Mouse (Mus musculus) retina, postnatal 1 day (tissue): ENCODE measurements around the gene Tars.
A peak's percentile ranks its signal among the peaks of the same experiment; 100 is the strongest.

Source experiments
- DNase-seq: peaks from one replicate; pipeline ENCODE4 v3.0.0-alpha.2; 2012

Gene Tars

GRCm38 (mm10) chr15:11399356-11400067, at the start of gene Tars:
TSS of gene Tars (minus strand) at chr15:11399665.
- peak; percentile 100 for DNase-seq

GRCm38 (mm10) chr15:11437361-11437760, 37.9 kb upstream of the Tars start:
- no peak for DNase-seq

GRCm38 (mm10) chr15:11436709-11437280, 37.3 kb upstream of the Tars start:
- no peak for DNase-seq

DNA sequence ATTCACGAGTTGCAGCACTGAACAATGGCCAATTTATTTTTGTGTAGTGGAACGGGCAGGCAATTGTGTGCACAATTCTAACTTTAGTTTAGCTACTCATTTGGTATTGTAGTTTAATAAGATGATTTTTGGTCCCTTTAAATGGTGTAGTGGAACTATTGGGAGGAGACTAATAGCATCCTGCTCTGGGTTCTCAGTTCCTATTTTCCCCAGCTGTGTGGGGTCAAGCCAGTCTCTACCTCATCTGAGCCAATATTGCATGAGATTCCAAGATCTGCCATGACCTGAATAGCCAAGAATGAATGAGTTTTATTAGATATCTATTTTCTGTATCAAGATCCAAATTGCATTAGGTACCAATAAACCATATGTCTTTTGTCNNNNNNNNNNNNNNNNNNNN, 27.4 kb upstream of the Tars start:
- DNase-seq, result no peak

DNA sequence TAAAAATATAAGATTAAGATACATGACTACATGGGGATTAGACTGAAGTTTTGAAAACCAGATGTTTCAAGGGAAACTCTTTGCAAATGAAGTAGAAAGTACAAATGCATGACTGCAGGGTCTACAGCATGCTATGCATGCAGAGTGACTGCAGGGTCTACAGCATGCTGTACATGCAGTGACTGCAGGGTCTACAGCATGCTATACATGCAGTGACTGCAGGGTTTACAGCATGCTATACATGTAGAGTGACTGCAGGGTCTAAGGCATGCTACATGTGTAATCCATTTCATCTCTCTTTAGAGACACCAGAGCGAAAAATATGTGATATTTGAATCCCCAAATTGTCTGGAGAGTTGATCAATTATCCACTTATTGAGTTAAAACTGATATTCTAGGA, 14.0 kb upstream of the Tars start:
- no peak for DNase-seq

DNA sequence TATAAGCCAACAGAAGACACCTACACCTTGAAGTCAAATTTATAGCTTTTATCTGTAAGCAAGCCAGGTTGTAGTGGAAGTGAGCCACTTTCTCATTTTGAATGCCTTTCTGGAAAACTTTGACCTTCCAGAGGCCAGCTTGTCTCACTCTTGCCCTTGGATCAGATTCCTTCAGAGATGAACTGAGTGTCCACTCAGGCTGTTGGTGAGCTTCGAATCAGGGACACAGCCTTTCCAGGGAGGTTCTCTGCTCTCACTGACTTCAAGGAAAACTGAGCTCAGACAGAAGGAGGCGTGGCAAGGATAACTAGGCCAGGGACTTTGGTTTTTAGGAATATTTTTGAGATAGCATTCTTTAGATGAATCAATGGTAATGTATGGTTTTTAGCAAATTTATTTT, 13.1 kb upstream of the Tars start:
- no peak for DNase-seq

- DNase-seq, result no peak
These were observed 12.4 kb upstream of the Tars start for GRCm38 (mm10) chr15:11411846-11412245.

DNA sequence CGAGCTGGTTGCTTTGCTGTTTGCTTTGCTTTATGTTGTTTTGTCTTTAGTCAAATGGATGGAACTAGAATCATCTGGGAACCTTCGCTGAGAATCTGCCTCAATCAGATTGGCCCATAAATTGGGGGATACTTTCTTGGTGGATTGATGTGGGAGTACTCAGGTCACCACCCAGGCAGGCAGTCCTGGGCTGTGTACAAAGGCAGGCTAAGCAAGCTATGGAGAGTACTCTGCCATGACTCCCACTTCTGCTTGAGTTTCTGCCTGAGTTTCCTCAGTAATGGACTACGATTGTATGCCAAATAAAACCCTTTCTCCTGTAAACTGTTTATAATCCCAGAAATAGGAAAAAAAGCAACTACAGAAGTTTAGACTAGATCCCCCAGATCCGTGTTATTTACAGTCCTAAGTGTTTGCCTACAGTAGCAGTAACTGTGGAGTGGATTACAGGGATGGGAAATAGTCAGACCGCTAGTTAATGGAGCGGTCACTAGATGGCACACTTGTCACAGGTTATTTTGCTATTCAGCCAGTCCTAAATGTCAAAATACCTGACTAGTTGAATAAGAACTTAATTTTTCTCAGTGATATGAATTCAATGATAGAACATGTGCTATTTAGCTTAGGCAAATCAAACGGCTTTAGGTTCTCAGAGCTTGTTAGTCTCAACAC, 8.8 kb upstream of the Tars start:
- peak; percentile 63 for DNase-seq

DNA sequence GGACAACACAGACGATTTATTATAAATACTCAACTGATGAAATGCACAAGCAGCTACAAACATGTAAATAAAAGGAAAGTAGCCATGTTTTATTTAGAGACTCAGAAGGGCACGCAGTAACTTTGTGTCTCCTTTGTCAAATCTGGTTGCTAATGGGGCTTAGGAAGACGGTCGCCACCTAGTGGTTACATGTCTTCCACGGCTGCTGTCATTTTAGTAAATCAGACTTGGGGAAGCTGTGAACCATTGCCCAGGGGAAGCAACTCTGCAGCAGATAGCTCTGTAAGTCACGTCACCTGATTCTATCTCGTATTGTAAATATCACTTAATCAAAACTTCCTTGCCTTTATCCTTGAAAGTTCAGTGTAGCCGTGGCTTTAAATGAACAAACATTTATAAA, 7.9 kb upstream of the Tars start:
- peak; percentile 88 for DNase-seq

DNA sequence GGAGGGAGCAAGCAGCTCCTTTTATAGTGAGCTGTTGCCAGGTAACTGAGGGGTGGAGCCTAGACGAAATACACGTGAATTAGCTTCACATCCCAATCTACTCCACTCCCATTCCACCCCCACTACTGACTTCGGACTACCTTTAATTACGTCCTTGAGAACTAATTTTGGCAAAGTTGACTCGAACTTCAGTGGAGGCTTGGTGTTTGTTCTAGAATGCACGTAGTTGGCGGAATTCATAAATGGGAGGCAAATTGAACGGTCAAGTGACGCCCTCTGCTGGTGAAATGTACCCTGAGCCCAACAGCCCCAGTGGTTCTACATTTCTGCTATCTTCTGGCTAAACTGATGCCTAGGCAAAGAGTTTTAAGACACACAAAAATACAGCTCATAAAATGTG, 7.3 kb upstream of the Tars start:
- DNase-seq, result peak; percentile 51

DNA sequence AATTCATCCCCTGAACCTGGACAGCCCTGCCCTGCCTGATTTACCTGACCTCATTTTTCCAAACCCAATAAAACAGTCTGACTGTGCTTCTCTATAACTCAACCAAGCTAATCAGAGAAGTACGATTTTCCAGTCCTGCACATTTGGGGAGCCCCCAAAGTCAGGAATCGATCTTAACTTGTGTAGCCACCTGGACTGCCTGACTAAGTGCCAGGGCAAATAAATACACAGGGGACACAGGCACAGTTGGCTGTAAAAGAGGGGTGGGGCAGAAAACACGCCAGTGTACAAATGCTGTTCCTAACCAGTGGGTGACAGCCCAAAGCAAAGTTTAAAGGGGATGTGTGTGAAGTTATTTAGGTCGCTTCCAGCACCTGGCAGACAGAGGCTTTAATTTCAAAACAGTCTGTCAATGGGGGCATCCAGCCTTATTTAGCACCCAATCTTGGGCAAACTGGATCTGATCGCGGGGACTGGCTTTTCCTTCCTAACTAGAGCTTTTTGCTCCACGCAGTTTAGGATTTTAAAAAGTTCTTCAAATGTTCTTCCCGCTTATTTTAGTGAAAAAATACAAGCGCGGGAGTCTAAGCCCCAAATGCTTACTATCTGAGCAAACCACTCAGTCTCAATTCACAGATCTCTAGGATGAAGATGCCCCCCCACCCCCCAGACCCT, 652 bp downstream of the Tars start:
- DNase-seq, result no peak

- DNase-seq, result no peak
These were observed 3.0 kb downstream of the Tars start for GRCm38 (mm10) chr15:11396421-11396820.

GRCm38 (mm10) chr15:11392903-11393302, 6.6 kb downstream of the Tars start:
- DNase-seq, result no peak

GRCm38 (mm10) chr15:11383796-11384195, 15.7 kb downstream of the Tars start:
- DNase-seq, result no peak

GRCm38 (mm10) chr15:11382585-11382984, 16.9 kb downstream of the Tars start:
- DNase-seq, result no peak

DNA sequence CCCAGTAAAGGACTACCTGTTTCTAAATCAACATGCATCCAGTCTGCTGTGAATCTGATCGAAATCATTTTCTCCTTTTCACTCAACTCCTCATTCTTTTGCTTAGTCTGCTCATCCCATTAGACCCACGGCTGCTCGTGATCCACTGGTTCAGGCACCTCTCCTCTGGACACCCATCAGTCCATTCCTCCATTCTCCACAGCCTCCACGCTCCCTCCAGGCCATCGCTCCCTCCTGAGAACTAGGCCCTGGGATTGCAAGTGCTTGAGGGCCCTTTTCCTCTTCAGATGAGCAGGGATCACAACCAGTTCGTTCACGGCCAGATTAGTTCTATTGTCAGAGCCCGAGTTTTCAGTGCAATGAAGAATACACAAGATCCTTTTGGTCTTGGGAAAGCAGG, 18.8 kb downstream of the Tars start:
- DNase-seq, result no peak

DNA sequence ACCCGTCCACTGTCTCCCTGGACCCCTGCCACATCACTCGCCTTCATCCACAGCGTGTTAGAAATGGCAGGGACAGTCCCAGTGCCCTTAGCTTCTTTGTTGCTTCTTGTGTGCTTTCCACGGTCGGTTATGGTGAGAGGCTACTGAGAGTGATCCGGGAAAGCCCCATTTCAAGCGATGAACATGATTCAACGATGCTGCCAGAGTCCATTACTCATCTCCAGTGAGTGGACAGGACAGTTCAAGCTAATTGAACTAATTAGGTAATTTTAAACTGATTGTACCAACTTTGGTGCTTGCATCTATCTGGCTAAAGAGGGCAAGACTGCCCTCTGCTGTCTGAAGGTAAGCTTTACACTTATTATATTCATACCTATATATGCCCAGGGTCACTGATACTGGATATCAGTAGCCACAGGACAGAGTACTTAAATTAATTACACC, 19.4 kb downstream of the Tars start:
- peak; percentile 91 for DNase-seq

- no peak for DNase-seq
These were observed 19.9 kb downstream of the Tars start for GRCm38 (mm10) chr15:11379431-11380086.

DNA sequence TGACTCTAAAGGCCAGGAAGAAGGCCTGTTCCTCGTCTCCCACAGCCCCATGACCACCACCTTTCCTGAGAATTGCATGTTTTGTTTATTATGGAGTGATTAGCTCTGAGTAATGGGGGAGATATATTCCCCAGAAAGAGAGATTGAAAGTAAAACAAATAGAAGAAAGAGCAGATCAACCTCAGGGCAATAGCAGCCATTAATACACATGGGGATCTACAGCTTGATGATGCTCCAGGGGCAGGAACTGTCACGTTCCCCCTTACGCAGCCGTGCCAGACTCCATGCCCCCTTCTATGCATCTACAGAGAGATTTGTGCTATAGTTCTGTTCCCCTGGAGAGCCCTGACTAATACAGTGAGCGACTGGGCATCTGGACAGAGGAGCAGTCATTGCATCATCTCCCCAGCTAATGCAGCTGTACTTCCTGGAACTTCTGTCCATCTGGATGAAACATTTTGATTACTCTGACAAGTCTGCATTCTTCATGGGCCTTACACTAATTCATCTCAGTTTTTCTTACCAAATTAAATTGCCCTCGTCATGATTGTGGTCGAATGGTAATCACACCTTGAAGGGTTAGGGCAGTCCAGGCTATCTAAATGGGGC, 28.9 kb downstream of the Tars start:
- DNase-seq, result no peak

DNA sequence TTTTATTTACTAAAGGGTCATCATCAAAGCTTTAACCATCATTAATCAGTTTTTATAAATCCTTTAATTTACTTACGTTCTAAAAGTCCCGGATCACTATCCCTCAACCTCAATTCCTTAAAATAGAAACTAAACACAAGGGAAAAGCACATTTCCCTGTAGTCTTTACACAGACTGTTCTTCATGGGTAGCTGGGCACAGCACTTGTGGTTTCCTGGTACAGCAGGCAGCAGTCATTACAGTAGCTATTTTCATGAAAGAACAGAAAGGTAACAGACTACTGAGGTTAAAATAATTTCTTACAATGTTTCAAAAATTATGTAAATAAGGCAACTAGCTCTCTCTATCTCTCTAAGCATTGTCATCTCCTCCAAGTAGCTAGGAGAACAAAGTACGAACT, 29.9 kb downstream of the Tars start:
- no peak for DNase-seq

DNA sequence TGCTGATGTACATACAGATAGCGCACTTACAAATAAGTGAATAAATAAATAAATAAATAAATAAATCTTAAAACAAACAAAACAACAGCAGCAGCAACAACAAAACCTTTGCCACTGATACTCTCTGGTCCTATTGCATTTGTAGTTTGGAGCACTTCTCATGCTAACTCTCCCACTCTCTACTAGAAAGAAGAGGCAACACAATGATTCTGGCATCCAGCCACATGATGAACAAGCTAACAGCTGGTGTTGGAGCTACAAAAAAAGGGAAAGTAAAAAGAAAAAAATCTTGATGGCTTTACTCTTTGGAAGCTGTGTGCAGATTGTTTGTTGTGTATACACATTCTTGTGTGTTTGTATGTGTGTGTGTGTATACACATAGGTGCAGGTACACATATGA, 34.7 kb downstream of the Tars start:
- DNase-seq, result peak; percentile 28

DNA sequence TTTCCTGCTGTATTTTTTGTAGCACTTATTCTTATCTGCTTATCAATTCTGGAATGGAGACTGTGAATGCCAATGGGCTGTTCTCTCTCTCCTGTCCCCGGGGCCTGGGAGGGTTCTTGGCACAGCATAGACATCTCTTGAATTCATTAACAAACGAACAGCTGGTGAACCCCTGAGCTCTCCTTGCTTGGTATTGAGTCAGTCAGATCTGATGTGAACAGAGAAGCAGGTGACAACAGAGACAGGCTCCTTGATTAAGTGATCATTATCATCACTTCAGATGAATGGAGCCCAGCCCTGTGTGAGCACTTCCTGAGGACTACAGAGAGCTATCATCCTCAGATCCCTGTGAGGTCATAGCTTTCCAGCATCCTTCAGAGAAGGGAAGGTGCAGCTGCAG, 35.4 kb downstream of the Tars start:
- DNase-seq, result peak; percentile 13

- DNase-seq, result no peak
These were observed 37.6 kb downstream of the Tars start for GRCm38 (mm10) chr15:11361824-11362223.
